Mouse (Mus musculus): ENCODE results near the gene Atg7. TPM values are rescaled to one million over a fixed set of nuclear protein-coding genes. Genes with fewer than 3 reads are reported as not detected.
A peak's percentile ranks its signal among the peaks of the same experiment; 100 is the strongest.

Gene Atg7
- polyA plus RNA-seq, 1 experiment from 2014 or later: 19.0 TPM

GRCm38 (mm10) chr6:114835344-114835743 lies 192.4 kb downstream of the Atg7 start:
- Histone ChIP-seq H3K4me3 (no peak overlapping the region), H3K4me2 (replicated peaks) (no peak overlapping the region), H3K27me3 (no peaks in the 10 kb centered on the region), H3K36me3 (no peaks in the 10 kb centered on the region), H3K27ac (no peak overlapping the region), H3K9ac (no peak overlapping the region), H3K4me1 (peaks cover 23% of the 10 kb centered on the region; the same call in 1 of the 2 replicates), H3K9me3 (replicated peaks) (0 out of 2 replicates have a peak, but pooled peaks cover 5% of the 10 kb centered on the region)
- 85% methylated on average over 7 of the region's 7 CpGs for WGBS
- 0 out of 2 replicates have a peak, but pooled peaks have one; percentile 32 for ATAC-seq (ENCODE audit: low FRiP score)

- ATAC-seq (ENCODE audit: low FRiP score): no peak
- Histone ChIP-seq H3K4me2 (replicated peaks) (no peak overlapping the region), H3K27me3 (no peaks in the 10 kb centered on the region), H3K36me3 (no peaks in the 10 kb centered on the region), H3K9ac (no peak overlapping the region), H3K27ac (no peak overlapping the region), H3K4me1 (peaks cover 27% of the 10 kb centered on the region), H3K4me3 (no peak overlapping the region), H3K9me3 (replicated peaks) (0 out of 2 replicates have a peak, but pooled peaks cover 5% of the 10 kb centered on the region)
- WGBS: 91% methylated on average over 1 of the region's 1 CpGs
Observed at GRCm38 (mm10) chr6:114835752-114836151, 192.9 kb downstream of the Atg7 start.

- Histone ChIP-seq H3K36me3 (no peaks in the 10 kb centered on the region), H3K9me3 (replicated peaks) (0 out of 2 replicates have a peak, but pooled peaks cover 5% of the 10 kb centered on the region), H3K4me3 (no peak overlapping the region), H3K27me3 (no peaks in the 10 kb centered on the region), H3K9ac (no peak overlapping the region), H3K4me1 (peaks cover 34% of the 10 kb centered on the region), H3K27ac (no peak overlapping the region), H3K4me2 (replicated peaks) (no peak overlapping the region)
- no peak for ATAC-seq (ENCODE audit: low FRiP score)
- 72% methylated on average over 3 of the region's 3 CpGs for WGBS
Observed at GRCm38 (mm10) chr6:114836433-114836832, 193.5 kb downstream of the Atg7 start.

GRCm38 (mm10) chr6:114838872-114839271 lies 196.0 kb downstream of the Atg7 start:
- H3K36me3 ChIP-seq: no peaks in the 10 kb centered on the region
- WGBS: 90% methylated on average over 4 of the region's 4 CpGs

GRCm38 (mm10) chr6:114840012-114840411 lies 197.1 kb downstream of the Atg7 start:
- H3K4me3 ChIP-seq: no peak overlapping the region
- H3K4me2 ChIP-seq (replicated peaks): no peak overlapping the region
- H3K36me3 ChIP-seq: no peaks in the 10 kb centered on the region
- H3K4me1 ChIP-seq: peaks cover 23% of the 10 kb centered on the region
- H3K9me3 ChIP-seq (replicated peaks): 0 out of 2 replicates have a peak, but pooled peaks cover 5% of the 10 kb centered on the region
- no peak for ATAC-seq (ENCODE audit: low FRiP score)
- H3K9ac ChIP-seq: no peak overlapping the region
- 85% methylated on average over 7 of the region's 7 CpGs for WGBS
- H3K27me3 ChIP-seq: no peaks in the 10 kb centered on the region
- no peak overlapping the region for H3K27ac ChIP-seq

More at GRCm38 (mm10) chr6:114838872-114839271, 196.0 kb downstream of the Atg7 start:
- Histone ChIP-seq H3K9ac (no peak overlapping the region), H3K4me1 (peaks cover 29% of the 10 kb centered on the region), H3K4me2 (replicated peaks) (no peak overlapping the region), H3K27me3 (no peaks in the 10 kb centered on the region), H3K4me3 (no peak overlapping the region), H3K9me3 (replicated peaks) (0 out of 2 replicates have a peak, but pooled peaks cover 5% of the 10 kb centered on the region), H3K27ac (no peak overlapping the region)
- no peak for ATAC-seq (ENCODE audit: low FRiP score)

GRCm38 (mm10) chr6:114842131-114842530 lies 199.2 kb downstream of the Atg7 start:
- WGBS: 58% methylated on average over 3 of the region's 3 CpGs
- H3K9me3 ChIP-seq (replicated peaks): 0 out of 2 replicates have a peak, but pooled peaks cover 5% of the 10 kb centered on the region
- ATAC-seq (ENCODE audit: low FRiP score): no peak

GRCm38 (mm10) chr6:114842863-114843262 lies 200.0 kb downstream of the Atg7 start:
- ATAC-seq (ENCODE audit: low FRiP score): no peak
- H3K9me3 ChIP-seq (replicated peaks): 0 out of 2 replicates have a peak, but pooled peaks cover 5% of the 10 kb centered on the region
- no peak overlapping the region for H3K4me3 ChIP-seq
- H3K27ac ChIP-seq: no peak overlapping the region
- no peak overlapping the region for H3K4me2 ChIP-seq (replicated peaks)
- H3K27me3 ChIP-seq: no peaks in the 10 kb centered on the region
- H3K36me3 ChIP-seq: no peaks in the 10 kb centered on the region
- peaks cover 40% of the 10 kb centered on the region for H3K4me1 ChIP-seq
- H3K9ac ChIP-seq: no peak overlapping the region
- 92% methylated on average over 2 of the region's 2 CpGs for WGBS

More at GRCm38 (mm10) chr6:114842131-114842530, 199.2 kb downstream of the Atg7 start:
- no peak overlapping the region for H3K4me3 ChIP-seq
- no peak overlapping the region for H3K9ac ChIP-seq
- 0 out of 2 replicates have a peak overlapping the region, but pooled peaks have one; percentile 48 for H3K27ac ChIP-seq
- no peak overlapping the region for H3K4me2 ChIP-seq (replicated peaks)
- H3K27me3 ChIP-seq: no peaks in the 10 kb centered on the region
- peaks cover 39% of the 10 kb centered on the region for H3K4me1 ChIP-seq
- no peaks in the 10 kb centered on the region for H3K36me3 ChIP-seq

- no peak overlapping the region for H3K9ac ChIP-seq
- H3K27ac ChIP-seq: peak overlapping the region; percentile 70; the same call in 1 of the 2 replicates
- H3K4me3 ChIP-seq: no peak overlapping the region
- H3K36me3 ChIP-seq: no peaks in the 10 kb centered on the region
- no peaks in the 10 kb centered on the region for H3K27me3 ChIP-seq
- peaks cover 39% of the 10 kb centered on the region for H3K4me1 ChIP-seq
- H3K4me2 ChIP-seq (replicated peaks): no peak overlapping the region
- H3K9me3 ChIP-seq (replicated peaks): no peaks in the 10 kb centered on the region
- 9% methylated on average over 4 of the region's 4 CpGs for WGBS
- ATAC-seq (ENCODE audit: low FRiP score): peak; percentile 71
Observed at GRCm38 (mm10) chr6:114846153-114846772, 203.4 kb downstream of the Atg7 start.

GRCm38 (mm10) chr6:114847582-114848174 lies 204.8 kb downstream of the Atg7 start:
- no peak for ATAC-seq (ENCODE audit: low FRiP score)
- Histone ChIP-seq H3K27me3 (no peaks in the 10 kb centered on the region), H3K4me3 (no peak overlapping the region), H3K36me3 (no peaks in the 10 kb centered on the region), H3K27ac (no peak overlapping the region), H3K4me2 (replicated peaks) (no peak overlapping the region), H3K9me3 (replicated peaks) (no peaks in the 10 kb centered on the region), H3K4me1 (peaks cover 41% of the 10 kb centered on the region), H3K9ac (no peak overlapping the region)
- 80% methylated on average over 12 of the region's 12 CpGs for WGBS

- H3K27ac ChIP-seq: 0 out of 2 replicates have a peak overlapping the region, but pooled peaks have one; percentile 19
- ATAC-seq (ENCODE audit: low FRiP score): no peak
- H3K36me3 ChIP-seq: no peaks in the 10 kb centered on the region
- WGBS: 76% methylated on average over 7 of the region's 7 CpGs
- H3K4me2 ChIP-seq (replicated peaks): no peak overlapping the region
- no peaks in the 10 kb centered on the region for H3K27me3 ChIP-seq
- peaks cover 52% of the 10 kb centered on the region for H3K4me1 ChIP-seq
- no peaks in the 10 kb centered on the region for H3K9me3 ChIP-seq (replicated peaks)
- H3K9ac ChIP-seq: no peak overlapping the region
- H3K4me3 ChIP-seq: no peak overlapping the region
Observed at GRCm38 (mm10) chr6:114848761-114849160, 205.9 kb downstream of the Atg7 start.

- ATAC-seq (ENCODE audit: low FRiP score): no peak
- no peaks in the 10 kb centered on the region for H3K36me3 ChIP-seq
- no peaks in the 10 kb centered on the region for H3K9me3 ChIP-seq (replicated peaks)
- H3K27me3 ChIP-seq: no peaks in the 10 kb centered on the region
- peaks cover 62% of the 10 kb centered on the region for H3K4me1 ChIP-seq
- no peak overlapping the region for H3K4me3 ChIP-seq
- H3K27ac ChIP-seq: no peak overlapping the region
- no peak overlapping the region for H3K9ac ChIP-seq
- H3K4me2 ChIP-seq (replicated peaks): no peak overlapping the region
- 90% methylated on average over 8 of the region's 8 CpGs for WGBS
Observed at GRCm38 (mm10) chr6:114849787-114850186, 206.9 kb downstream of the Atg7 start.

GRCm38 (mm10) chr6:114851688-114852087 lies 208.8 kb downstream of the Atg7 start:
- H3K9ac ChIP-seq: no peak overlapping the region; the same call in 1 of the 2 replicates
- no peak for ATAC-seq (ENCODE audit: low FRiP score)
- no peaks in the 10 kb centered on the region for H3K27me3 ChIP-seq
- WGBS: 27% methylated on average over 7 of the region's 7 CpGs
- H3K27ac ChIP-seq: peak overlapping the region; percentile 58; the same call in 1 of the 2 replicates
- H3K4me3 ChIP-seq: no peak overlapping the region
- H3K4me1 ChIP-seq: peaks cover 60% of the 10 kb centered on the region
- no peak overlapping the region for H3K4me2 ChIP-seq (replicated peaks)
- H3K9me3 ChIP-seq (replicated peaks): no peaks in the 10 kb centered on the region
- H3K36me3 ChIP-seq: no peaks in the 10 kb centered on the region

All from hindbrain, embryonic 12.5 days (tissue).